Mouse (Mus musculus): Measurements from ENCODE around the gene Sgk1. TPM values are rescaled to one million over a fixed set of nuclear protein-coding genes. Genes with fewer than 3 reads are reported as not detected.

The Sgk1 gene
- polyA plus RNA-seq, 2 experiments, result 33.4 to 39.9 TPM

DNA sequence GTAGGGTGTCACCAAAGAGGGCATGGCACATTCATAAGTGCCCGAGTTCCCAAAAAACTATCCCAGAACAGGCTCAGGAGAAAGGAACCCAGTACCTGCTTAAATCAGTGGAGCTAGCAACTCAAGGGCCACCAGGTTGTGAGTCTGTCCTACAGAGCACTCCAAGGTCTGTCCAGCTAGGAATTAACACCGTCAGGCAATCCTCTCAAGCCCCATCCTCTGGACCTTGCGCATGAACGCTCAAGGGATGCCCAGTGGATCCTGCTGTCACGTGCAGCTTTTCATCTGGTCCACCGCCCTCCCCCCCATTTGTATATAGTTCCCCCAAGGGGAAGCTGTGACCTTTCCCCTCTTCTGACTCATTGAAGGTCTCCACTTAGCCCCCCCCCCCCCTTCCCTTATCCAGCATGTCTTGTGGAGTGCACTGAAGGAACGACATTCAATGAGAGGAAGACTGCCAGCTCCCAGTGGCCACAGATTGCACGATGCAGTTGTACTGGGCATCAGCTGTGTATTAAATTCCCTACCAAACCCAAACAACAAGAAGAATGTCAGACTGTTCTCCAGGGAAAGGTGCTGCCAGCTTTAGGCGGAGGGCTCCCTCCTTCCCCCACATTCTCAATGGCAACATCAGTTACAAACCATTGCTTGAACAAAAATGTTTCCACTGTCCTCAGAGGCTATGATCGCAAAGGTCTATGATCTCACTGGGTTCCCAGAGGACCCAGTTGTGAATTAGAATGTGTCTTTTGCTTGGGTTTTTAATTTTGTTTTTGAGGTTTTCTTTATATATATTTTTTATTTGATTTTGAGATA is 118.7 kb downstream of the Sgk1 start:
- no peak for TF ChIP-seq POLR2A (IDR thresholded peaks at IDR 0.05; ENCODE audit: borderline replicate concordance, extremely low read depth, insufficient read depth, insufficient read length)
- WGBS, result 76% methylated on average over 10 of the region's 10 CpGs
- Histone ChIP-seq H3K36me3 (ENCODE audit: control insufficient read depth, insufficient read depth, low read length) (peaks cover 39% of the 10 kb centered on the region), H3K4me3 (replicated peaks; ENCODE audit: low read length) (no peak overlapping the region), H3K4me1 (ENCODE audit: control insufficient read depth, insufficient read depth, low read length) (peaks cover 9% of the 10 kb centered on the region; the same call in 1 of the 2 replicates), H3K27me3 (ENCODE audit: control insufficient read depth, insufficient read depth, low read length) (no peaks in the 10 kb centered on the region), H3K9me3 (ENCODE audit: control insufficient read depth, low read length) (no peaks in the 10 kb centered on the region), H3K4me2 (replicated peaks; ENCODE audit: low read depth, low read length, severe bottlenecking) (no peak overlapping the region), H3K27ac (replicated peaks; ENCODE audit: low read depth, low read length) (no peak overlapping the region), H3K9ac (ENCODE audit: low read depth, low read length, severe bottlenecking) (no peak overlapping the region)
- DNase-seq (ENCODE audit: low spot score), result no peak
- no peak for ATAC-seq (ENCODE audit: low FRiP score, low read depth)

- no peak for DNase-seq (ENCODE audit: low spot score)
- no peak overlapping the region for H3K4me2 ChIP-seq (replicated peaks; ENCODE audit: low read depth, low read length, severe bottlenecking)
- peaks cover 33% of the 10 kb centered on the region for H3K36me3 ChIP-seq (ENCODE audit: control insufficient read depth, insufficient read depth, low read length)
- WGBS, result 89% methylated on average over 1 of the region's 5 CpGs
- H3K27me3 ChIP-seq (ENCODE audit: control insufficient read depth, insufficient read depth, low read length), result no peaks in the 10 kb centered on the region
- TF ChIP-seq POLR2A (IDR thresholded peaks at IDR 0.05; ENCODE audit: borderline replicate concordance, extremely low read depth, insufficient read depth, insufficient read length), result no peak
- 0 out of 2 replicates have a peak, but pooled peaks cover 3% of the 10 kb centered on the region for H3K4me1 ChIP-seq (ENCODE audit: control insufficient read depth, insufficient read depth, low read length)
- H3K9ac ChIP-seq (ENCODE audit: low read depth, low read length, severe bottlenecking), result no peak overlapping the region
- no peak for ATAC-seq (ENCODE audit: low FRiP score, low read depth)
- H3K27ac ChIP-seq (replicated peaks; ENCODE audit: low read depth, low read length), result no peak overlapping the region
- no peaks in the 10 kb centered on the region for H3K9me3 ChIP-seq (ENCODE audit: control insufficient read depth, low read length)
- H3K4me3 ChIP-seq (replicated peaks; ENCODE audit: low read length), result no peak overlapping the region
Measured at GRCm38 (mm10) chr10:22001621-22002020, 119.6 kb downstream of the Sgk1 start.

DNA sequence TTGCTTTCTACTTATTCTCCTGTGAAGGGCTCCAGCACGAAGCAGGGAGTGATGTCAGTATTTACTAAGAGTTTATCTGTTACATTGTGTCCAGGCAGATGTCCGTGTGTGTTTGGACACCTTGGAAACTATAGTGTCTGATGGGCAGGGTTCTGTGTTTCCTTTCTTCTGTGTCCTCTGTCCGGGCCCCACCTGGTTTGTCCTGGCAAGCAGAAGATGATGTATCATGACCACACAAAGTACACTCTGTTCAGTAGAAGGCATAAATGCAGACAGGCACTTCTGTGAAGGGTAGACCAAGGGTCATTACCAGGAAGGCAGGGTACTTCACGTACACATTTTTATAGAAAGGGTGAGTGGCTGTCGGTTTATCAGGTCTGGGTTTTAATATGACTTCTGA is 122.8 kb downstream of the Sgk1 start:
- peaks cover 5% of the 10 kb centered on the region; the same call in 1 of the 2 replicates for H3K36me3 ChIP-seq (ENCODE audit: control insufficient read depth, insufficient read depth, low read length)
- 76% methylated on average over 5 of the region's 5 CpGs for WGBS
- ATAC-seq (ENCODE audit: low FRiP score, low read depth) (no peak), DNase-seq (ENCODE audit: low spot score) (no peak)
- no peak overlapping the region for H3K4me3 ChIP-seq (replicated peaks; ENCODE audit: low read length)
- H3K9ac ChIP-seq (ENCODE audit: low read depth, low read length, severe bottlenecking), result no peak overlapping the region
- no peak overlapping the region for H3K4me2 ChIP-seq (replicated peaks; ENCODE audit: low read depth, low read length, severe bottlenecking)
- TF ChIP-seq POLR2A (IDR thresholded peaks at IDR 0.05; ENCODE audit: borderline replicate concordance, extremely low read depth, insufficient read depth, insufficient read length), result no peak
- no peak overlapping the region for H3K27ac ChIP-seq (replicated peaks; ENCODE audit: low read depth, low read length)
- no peaks in the 10 kb centered on the region for H3K9me3 ChIP-seq (ENCODE audit: control insufficient read depth, low read length)
- H3K4me1 ChIP-seq (ENCODE audit: control insufficient read depth, insufficient read depth, low read length), result no peaks in the 10 kb centered on the region
- no peaks in the 10 kb centered on the region for H3K27me3 ChIP-seq (ENCODE audit: control insufficient read depth, insufficient read depth, low read length)

DNA sequence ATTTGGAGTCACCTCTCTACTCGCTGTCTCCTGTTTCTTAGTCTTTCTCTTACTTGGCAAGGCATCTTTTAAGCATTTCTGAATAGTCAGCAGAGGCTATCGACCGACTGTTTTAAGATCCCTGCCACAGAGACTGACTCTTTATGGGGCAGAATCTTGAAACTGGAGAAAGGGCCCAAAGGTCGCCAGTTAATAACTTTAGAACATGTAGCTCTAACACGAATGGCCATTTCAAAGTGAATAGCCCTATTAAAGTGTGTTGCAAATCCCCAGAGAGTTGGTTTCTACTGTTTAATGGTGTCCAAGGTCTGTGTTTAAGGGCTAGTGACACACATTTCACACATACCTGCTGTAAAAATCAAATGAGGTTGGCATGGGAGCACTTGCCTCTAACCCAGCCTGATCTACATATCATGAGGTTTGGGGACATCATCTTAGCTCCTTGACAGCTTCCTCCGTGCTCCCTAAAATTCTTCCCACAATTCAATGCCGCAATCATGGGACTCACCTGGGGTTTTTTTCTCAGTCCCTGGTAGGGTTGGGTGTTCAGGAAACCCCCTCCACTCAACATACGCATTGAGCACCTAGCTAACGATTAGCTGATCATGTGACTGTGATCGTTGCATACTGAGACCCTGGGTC is 125.3 kb downstream of the Sgk1 start:
- DNase-seq (ENCODE audit: low spot score) (no peak), ATAC-seq (ENCODE audit: low FRiP score, low read depth) (no peak)
- Histone ChIP-seq H3K4me1 (ENCODE audit: control insufficient read depth, insufficient read depth, low read length) (no peaks in the 10 kb centered on the region), H3K9ac (ENCODE audit: low read depth, low read length, severe bottlenecking) (no peak overlapping the region), H3K4me3 (replicated peaks; ENCODE audit: low read length) (no peak overlapping the region), H3K9me3 (ENCODE audit: control insufficient read depth, low read length) (no peaks in the 10 kb centered on the region), H3K27ac (replicated peaks; ENCODE audit: low read depth, low read length) (no peak overlapping the region), H3K27me3 (ENCODE audit: control insufficient read depth, insufficient read depth, low read length) (no peaks in the 10 kb centered on the region), H3K4me2 (replicated peaks; ENCODE audit: low read depth, low read length, severe bottlenecking) (no peak overlapping the region), H3K36me3 (ENCODE audit: control insufficient read depth, insufficient read depth, low read length) (no peaks in the 10 kb centered on the region)
- WGBS, result 58% methylated on average over 10 of the region's 10 CpGs
- TF ChIP-seq POLR2A (IDR thresholded peaks at IDR 0.05; ENCODE audit: borderline replicate concordance, extremely low read depth, insufficient read depth, insufficient read length), result no peak

- no peaks in the 10 kb centered on the region for H3K4me1 ChIP-seq (ENCODE audit: control insufficient read depth, insufficient read depth, low read length)
- ATAC-seq (ENCODE audit: low FRiP score, low read depth) (no peak; the same call in 1 of the 2 replicates), DNase-seq (ENCODE audit: low spot score) (peak; percentile 86)
- no peak overlapping the region for H3K9ac ChIP-seq (ENCODE audit: low read depth, low read length, severe bottlenecking)
- no peaks in the 10 kb centered on the region for H3K9me3 ChIP-seq (ENCODE audit: control insufficient read depth, low read length)
- H3K27me3 ChIP-seq (ENCODE audit: control insufficient read depth, insufficient read depth, low read length), result no peaks in the 10 kb centered on the region
- no peaks in the 10 kb centered on the region for H3K36me3 ChIP-seq (ENCODE audit: control insufficient read depth, insufficient read depth, low read length)
- no peak overlapping the region for H3K4me3 ChIP-seq (replicated peaks; ENCODE audit: low read length)
- no peak overlapping the region for H3K27ac ChIP-seq (replicated peaks; ENCODE audit: low read depth, low read length)
- H3K4me2 ChIP-seq (replicated peaks; ENCODE audit: low read depth, low read length, severe bottlenecking), result no peak overlapping the region
- no peak for TF ChIP-seq POLR2A (IDR thresholded peaks at IDR 0.05; ENCODE audit: borderline replicate concordance, extremely low read depth, insufficient read depth, insufficient read length)
- WGBS, result 42% methylated on average over 4 of the region's 4 CpGs
Measured at GRCm38 (mm10) chr10:22007802-22008172, 125.8 kb downstream of the Sgk1 start.

All from limb, embryonic 14.5 days (tissue).